30 mouse cellular contexts compared by ENCODE assay signal in the genomic region with DNA sequence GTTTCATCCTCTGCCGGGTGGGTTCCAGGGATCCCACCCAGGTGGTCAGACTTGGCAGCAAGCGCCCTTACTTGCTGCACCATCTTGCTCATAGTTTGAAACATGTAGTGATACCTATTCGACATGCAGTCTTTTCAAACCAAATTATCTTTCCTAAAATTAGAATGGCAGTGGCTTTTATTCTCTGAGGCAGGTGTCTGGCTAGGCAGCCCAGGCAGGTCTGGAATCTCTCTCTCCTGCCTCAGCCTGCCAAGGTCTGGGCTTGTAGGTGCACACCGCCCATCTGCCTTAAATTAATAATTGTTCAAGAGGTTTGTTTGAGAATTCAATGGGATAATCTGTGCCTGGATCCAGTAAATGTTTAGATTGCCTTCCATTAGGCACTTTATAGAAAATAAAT. TPM values are rescaled to one million over a fixed set of nuclear protein-coding genes. Genes with fewer than 3 reads are reported as not detected.
DNase-seq lines count a peak whose midpoint lies in the region; ATAC-seq lines count a peak whose summit lies in the region.
"Had no signal": no experiment of that assay in that cellular context is flagged by ENCODE, and none has a peak within 500 bp of the region (broad histone marks: within the 10 kb centered on the region; RNA-seq: fewer than 3 reads in every experiment).

No protein-coding gene starts in this region.

- H3K9me3 ChIP-seq in forebrain, embryonic 14.5 days (replicated peaks; ENCODE audit: control insufficient read depth, low read length) = no peaks in the 10 kb centered on the region
- H3K9me3 ChIP-seq in forebrain, embryonic 11.5 days (ENCODE audit: control insufficient read depth, low read length) = no peaks in the 10 kb centered on the region; the same call in 1 of the 2 replicates
- no peaks in the 10 kb centered on the region for H3K9me3 ChIP-seq in midbrain, embryonic 11.5 days (ENCODE audit: control insufficient read depth, low read length)
- no peaks in the 10 kb centered on the region for H3K9me3 ChIP-seq in midbrain, embryonic 14.5 days (ENCODE audit: control insufficient read depth, low read length)
- H3K9me3 ChIP-seq: heart, embryonic 15.5 days; kidney, embryonic 15.5 days; limb, embryonic 15.5 days had no signal

- H3K9ac ChIP-seq in forebrain, embryonic 14.5 days (ENCODE audit: low read length) = no peak overlapping the region
- no peak overlapping the region for H3K9ac ChIP-seq in forebrain, embryonic 11.5 days (ENCODE audit: low read length)
- H3K9ac ChIP-seq in midbrain, embryonic 11.5 days (ENCODE audit: low read length) = no peak overlapping the region
- no peak overlapping the region for H3K9ac ChIP-seq in midbrain, embryonic 14.5 days (replicated peaks; ENCODE audit: low read length)
- H3K9ac ChIP-seq: heart, embryonic 15.5 days; kidney, embryonic 15.5 days; limb, embryonic 15.5 days; liver, embryonic 14.5 days; lung, embryonic 14.5 days; midbrain, embryonic 13.5 days had no signal

- ATAC-seq in forebrain, embryonic 14.5 days = 0 out of 2 replicates have a peak, but pooled peaks have one; percentile 46
- ATAC-seq in forebrain, embryonic 11.5 days (replicated peaks; ENCODE audit: low FRiP score) = no peak
- ATAC-seq in midbrain, embryonic 11.5 days (ENCODE audit: low FRiP score) = no peak
- no peak for ATAC-seq in midbrain, embryonic 14.5 days (ENCODE audit: low FRiP score, low TSS enrichment)
- ATAC-seq: midbrain, embryonic 13.5 days; Patski had no signal

- 59% methylated on average over 4 of the region's 4 CpGs for WGBS in forebrain, embryonic 14.5 days
- WGBS in forebrain, embryonic 11.5 days = 86% methylated on average over 4 of the region's 4 CpGs
- 93% methylated on average over 4 of the region's 4 CpGs for WGBS in midbrain, embryonic 11.5 days
- WGBS in midbrain, embryonic 14.5 days = 94% methylated on average over 4 of the region's 4 CpGs

- DNase-seq in forebrain, embryonic 14.5 days (ENCODE audit: low spot score) = peak; percentile 37
- DNase-seq in forebrain, embryonic 11.5 days (ENCODE audit: low spot score) = no peak
- DNase-seq in midbrain, embryonic 11.5 days (ENCODE audit: low spot score, missing footprints) = peak; percentile 12
- DNase-seq in midbrain, embryonic 14.5 days = no peak
- DNase-seq in cerebellum, adult 11-12 months = peak; percentile 44
- peak; percentile 30 to 46 for DNase-seq in cerebellum, postnatal 36 days
- no peak for DNase-seq in left cerebral cortex, postnatal 25 days (ENCODE audit: low spot score in 2 of 2)
- DNase-seq: adrenal gland, adult 2 months; gastrocnemius, adult 2 months; kidney, adult 11 months; kidney, postnatal 36 days; left cerebral cortex, postnatal 4 days; lung, embryonic 14.5 days; right cerebral cortex, adult 18-20 months; right cerebral cortex, postnatal 4 days; thymus, postnatal 14 days had no signal

- no peaks in the 10 kb centered on the region for H3K27me3 ChIP-seq in forebrain, embryonic 14.5 days (replicated peaks; ENCODE audit: control insufficient read depth, insufficient read depth, low read length)
- no peaks in the 10 kb centered on the region for H3K27me3 ChIP-seq in forebrain, embryonic 11.5 days (ENCODE audit: control insufficient read depth, insufficient read depth, low read length)
- no peaks in the 10 kb centered on the region for H3K27me3 ChIP-seq in midbrain, embryonic 11.5 days (ENCODE audit: control insufficient read depth, insufficient read depth, low read length)
- H3K27me3 ChIP-seq in midbrain, embryonic 14.5 days (ENCODE audit: control insufficient read depth, insufficient read depth, low read length) = no peaks in the 10 kb centered on the region
- H3K27me3 ChIP-seq: heart, embryonic 15.5 days; kidney, embryonic 15.5 days; limb, embryonic 15.5 days; midbrain, embryonic 13.5 days; Patski had no signal

- H3K36me3 ChIP-seq in forebrain, embryonic 14.5 days (ENCODE audit: control insufficient read depth, insufficient read depth, low read length) = peaks cover 11% of the 10 kb centered on the region
- H3K36me3 ChIP-seq in forebrain, embryonic 11.5 days (ENCODE audit: control insufficient read depth, insufficient read depth, low read length) = peaks cover 5% of the 10 kb centered on the region; the same call in 1 of the 2 replicates
- H3K36me3 ChIP-seq in midbrain, embryonic 11.5 days (ENCODE audit: control insufficient read depth, insufficient read depth, low read length) = peaks cover 10% of the 10 kb centered on the region; the same call in 1 of the 2 replicates
- peaks cover 12% of the 10 kb centered on the region for H3K36me3 ChIP-seq in midbrain, embryonic 14.5 days (ENCODE audit: control insufficient read depth, insufficient read depth, low read length)

- no peak overlapping the region for H3K4me3 ChIP-seq in forebrain, embryonic 14.5 days (ENCODE audit: low read depth, low read length)
- H3K4me3 ChIP-seq in forebrain, embryonic 11.5 days (ENCODE audit: low read depth, low read length) = no peak overlapping the region
- H3K4me3 ChIP-seq in midbrain, embryonic 11.5 days (ENCODE audit: low read depth, low read length) = no peak overlapping the region
- no peak overlapping the region for H3K4me3 ChIP-seq in midbrain, embryonic 14.5 days (replicated peaks; ENCODE audit: low read depth, low read length)
- H3K4me3 ChIP-seq: gastrocnemius, adult 2 months; heart, embryonic 15.5 days; kidney, embryonic 15.5 days; limb, embryonic 15.5 days; midbrain, embryonic 13.5 days; myocyte had no signal

- no peak overlapping the region for H3K27ac ChIP-seq in forebrain, embryonic 14.5 days (ENCODE audit: low read depth, low read length)
- no peak overlapping the region for H3K27ac ChIP-seq in forebrain, embryonic 11.5 days (ENCODE audit: low read depth, low read length)
- H3K27ac ChIP-seq in midbrain, embryonic 11.5 days (ENCODE audit: low read depth, low read length) = no peak overlapping the region
- no peak overlapping the region for H3K27ac ChIP-seq in midbrain, embryonic 14.5 days (replicated peaks; ENCODE audit: low read depth, low read length)
- H3K27ac ChIP-seq: gastrocnemius, adult 2 months; heart, embryonic 15.5 days; kidney, embryonic 15.5 days; limb, embryonic 15.5 days; liver, embryonic 14.5 days had no signal

- H3K4me2 ChIP-seq in forebrain, embryonic 14.5 days (ENCODE audit: low read length) = no peak overlapping the region
- no peak overlapping the region for H3K4me2 ChIP-seq in forebrain, embryonic 11.5 days (ENCODE audit: low read depth, low read length, severe bottlenecking)
- no peak overlapping the region for H3K4me2 ChIP-seq in midbrain, embryonic 11.5 days
- H3K4me2 ChIP-seq in midbrain, embryonic 14.5 days (ENCODE audit: low read length) = no peak overlapping the region
- H3K4me2 ChIP-seq: heart, embryonic 15.5 days; kidney, embryonic 15.5 days; limb, embryonic 15.5 days; lung, embryonic 14.5 days; midbrain, embryonic 13.5 days had no signal

- peaks cover 8% of the 10 kb centered on the region; the same call in 1 of the 2 replicates for H3K4me1 ChIP-seq in forebrain, embryonic 14.5 days (ENCODE audit: control insufficient read depth, insufficient read depth, low read length)
- no peaks in the 10 kb centered on the region for H3K4me1 ChIP-seq in forebrain, embryonic 11.5 days (replicated peaks; ENCODE audit: control insufficient read depth, insufficient read depth, low read length)
- no peaks in the 10 kb centered on the region for H3K4me1 ChIP-seq in midbrain, embryonic 11.5 days (ENCODE audit: control insufficient read depth, insufficient read depth, low read length)
- H3K4me1 ChIP-seq in midbrain, embryonic 14.5 days (ENCODE audit: control insufficient read depth, insufficient read depth, low read length) = no peaks in the 10 kb centered on the region
- H3K4me1 ChIP-seq: heart, embryonic 15.5 days had no signal

- intact Hi-C loops in left cerebral cortex, postnatal 25 days (cut with DNase I) = no loop called here

RNA-seq across cellular contexts. Expression of gene Caln1, which starts 38.5 kb away (rescaled TPM):
- 2.5 and 6.5 TPM in 2 replicates for polyA plus RNA-seq in forebrain, embryonic 14.5 days (2014; fragmentation: Nextera tagmentation; extraction: Ambion mirVana)
- 0.33 and 0.48 TPM in 2 replicates for polyA plus RNA-seq in forebrain, embryonic 11.5 days (2014; fragmentation: Nextera tagmentation; extraction: Ambion mirVana)
- polyA plus RNA-seq in midbrain, embryonic 11.5 days (2014; fragmentation: Nextera tagmentation; extraction: Ambion mirVana) = 0.34 and 0.47 TPM in 2 replicates
- 8.4 and 15.6 TPM in 2 replicates for polyA plus RNA-seq in midbrain, embryonic 14.5 days (2014; fragmentation: Nextera tagmentation; extraction: Ambion mirVana)
- total RNA-seq in left cerebral cortex, postnatal 25 days (2021) = 100 to 1,000 TPM; 130 to 154 TPM
- total RNA-seq: ES-E14; gastrocnemius, postnatal 4 days; hematopoietic stem cell, adult 5-6 weeks; megakaryocyte, adult 5-6 weeks had no signal
- polyA plus RNA-seq: liver, embryonic 14.5 days; myocyte; Patski; stomach, embryonic 14.5 days had no signal

RNA-seq across cellular contexts. Expression of gene A330070K13Rik, which starts 53.6 kb away (rescaled TPM):
- not detected in 2 replicates for polyA plus RNA-seq in forebrain, embryonic 14.5 days (2014; fragmentation: Nextera tagmentation; extraction: Ambion mirVana)
- not detected in 2 replicates for polyA plus RNA-seq in forebrain, embryonic 11.5 days (2014; fragmentation: Nextera tagmentation; extraction: Ambion mirVana)
- polyA plus RNA-seq in midbrain, embryonic 11.5 days (2014; fragmentation: Nextera tagmentation; extraction: Ambion mirVana) = not detected in 2 replicates
- not detected in 2 replicates for polyA plus RNA-seq in midbrain, embryonic 14.5 days (2014; fragmentation: Nextera tagmentation; extraction: Ambion mirVana)
- 1 to 10 TPM; 1.1 to 1.6 TPM for total RNA-seq in left cerebral cortex, postnatal 25 days (2021)
- total RNA-seq: adrenal gland, adult 2 months; ES-E14; gastrocnemius, adult 2 months; gastrocnemius, postnatal 4 days; heart, adult 8-10 months; hematopoietic stem cell, adult 5-6 weeks; left cerebral cortex, postnatal 4 days; megakaryocyte, adult 5-6 weeks had no signal
- polyA plus RNA-seq: adrenal gland, adult 2 months; embryonic facial prominence, embryonic 11.5 days; heart, embryonic 15.5 days; kidney, embryonic 15.5 days; limb, embryonic 15.5 days; liver, embryonic 14.5 days; lung, embryonic 14.5 days; midbrain, embryonic 13.5 days; myocyte; Patski; stomach, embryonic 14.5 days had no signal

Comparison
In these comparisons a context has a peak if more than half of its experiments do, and no peak if none do; other contexts are left out.
1. DNase-seq: peak in forebrain, embryonic 14.5 days (single experiment), midbrain, embryonic 11.5 days (single experiment), cerebellum, adult 11-12 months (single experiment) and cerebellum, postnatal 36 days (2 of 2); none in forebrain, embryonic 11.5 days (single experiment), midbrain, embryonic 14.5 days (single experiment) and left cerebral cortex, postnatal 25 days (0 of 2).